Mouse (Mus musculus) lung, embryonic 16.5 days (tissue): ENCODE measurements around the gene Gapdhs. TPM values are rescaled to one million over a fixed set of nuclear protein-coding genes. Genes with fewer than 3 reads are reported as not detected.

Experiments used
- ATAC-seq: fragments of 200-750 bp; cut with Nextera tagmentation; 2 replicates; pipeline ENCODE4 v1.8.0; 2017; ENCODE audit warnings: low read depth, mild to moderate bottlenecking, moderate library complexity
- H3K27ac ChIP-seq: fragments of 300-500 bp; sonication (generic); 2 replicates; pipeline ENCODE4 v1.5.1; 2014; ENCODE audit warnings: mild to moderate bottlenecking, control low read depth, low read length
- H3K27me3 ChIP-seq: fragments of 300-500 bp; sonication (generic); 2 replicates; pipeline ENCODE4 v1.6.1; 2014; ENCODE audit warnings: low read depth, low read length, mixed read lengths; ENCODE audit not compliant: control insufficient read depth, insufficient read depth
- H3K36me3 ChIP-seq: fragments of 300-500 bp; sonication (generic); 2 replicates; pipeline ENCODE4 v1.6.1; 2014; ENCODE audit warnings: low read length; ENCODE audit not compliant: control insufficient read depth, insufficient read depth
- H3K4me1 ChIP-seq: fragments of 300-500 bp; sonication (generic); replicated peaks from 2 replicates; pipeline ENCODE4 v1.6.1; 2014; ENCODE audit warnings: low read length, mixed read lengths; ENCODE audit not compliant: control insufficient read depth, insufficient read depth
- H3K4me2 ChIP-seq: fragments of 300-500 bp; sonication (generic); 2 replicates; pipeline ENCODE4 v1.6.1; 2014; ENCODE audit warnings: low read depth, low read length, control low read depth
- H3K4me3 ChIP-seq: fragments of 300-500 bp; sonication (generic); 2 replicates; pipeline ENCODE4 v1.5.1; 2014; ENCODE audit warnings: mild to moderate bottlenecking, low read length, control low read depth
- H3K9ac ChIP-seq: fragments of 300-500 bp; sonication (generic); 2 replicates; pipeline ENCODE4 v1.6.1; 2014; ENCODE audit warnings: low read length, control low read depth
- H3K9me3 ChIP-seq: fragments of 300-500 bp; sonication (generic); 2 replicates; pipeline ENCODE4 v1.6.1; 2016; ENCODE audit warnings: low read length; ENCODE audit not compliant: control insufficient read depth
- WGBS: fragments of 180-500 bp; shearing (Covaris S2); extraction: QIAGEN DNeasy Blood & Tissue Kit; methylation state at CpG from one replicate; pipeline ENCODE4 v1.1.7; 2014; 5-methylcytosine and 5-hydroxymethylcytosine counted together
- polyA plus RNA-seq: library from polyadenylated mRNA; unstranded; fragments of >200 nt; fragmentation: Nextera tagmentation; extraction: Ambion mirVana; gene quantifications from 2 replicates; pipeline ENCODE4 v1.2.1, GENCODE M21; 2015

Gene Gapdhs
- polyA plus RNA-seq, 1 experiment from 2014 or later = 0.58 TPM

DNA sequence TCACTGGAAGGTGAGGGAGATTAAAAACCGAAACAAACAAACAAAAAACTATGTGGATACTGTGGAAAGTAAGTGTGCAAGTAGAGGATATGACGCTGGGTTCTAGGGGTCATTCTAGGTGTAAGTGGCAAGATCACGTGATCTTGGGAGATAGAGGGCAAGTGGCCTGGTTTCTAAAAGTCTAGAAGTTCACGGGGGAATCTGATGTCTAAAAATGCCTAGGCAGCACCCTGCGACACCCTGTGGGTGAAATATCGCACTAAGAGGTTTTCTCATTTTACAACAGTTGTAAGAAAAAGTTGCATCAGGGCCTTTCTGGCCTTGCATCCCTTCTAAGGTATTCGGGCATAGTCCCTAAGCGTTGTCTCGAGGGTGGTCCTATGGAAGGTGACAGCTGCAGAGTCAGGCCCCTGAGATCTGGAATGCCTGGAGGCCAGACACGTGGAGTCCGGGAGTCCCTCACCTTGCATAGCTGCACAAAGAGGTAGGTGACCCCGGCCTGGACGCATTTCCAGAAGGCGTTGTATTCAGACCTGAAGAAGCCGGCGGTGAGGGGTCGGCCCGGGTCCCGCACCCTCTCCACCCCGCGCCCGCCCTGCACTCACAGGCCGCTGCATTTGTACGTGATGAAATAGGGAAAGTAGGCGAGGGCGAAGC lies 14.6 kb downstream of the Gapdhs start:
- H3K4me1 ChIP-seq = peaks cover 11% of the 10 kb centered on the region
- no peaks in the 10 kb centered on the region for H3K27me3 ChIP-seq
- ATAC-seq = peak; percentile 41; the same call in 1 of the 2 replicates
- H3K4me3 ChIP-seq = peak overlapping the region; percentile 84
- H3K9me3 ChIP-seq = no peaks in the 10 kb centered on the region
- WGBS = 5% methylated on average over 26 of the region's 26 CpGs
- H3K9ac ChIP-seq = peak overlapping the region; percentile 90
- peak overlapping the region; percentile 42; the same call in 1 of the 2 replicates for H3K27ac ChIP-seq
- no peaks in the 10 kb centered on the region; the same call in 1 of the 2 replicates for H3K36me3 ChIP-seq
- peak overlapping the region; percentile 85 for H3K4me2 ChIP-seq

DNA sequence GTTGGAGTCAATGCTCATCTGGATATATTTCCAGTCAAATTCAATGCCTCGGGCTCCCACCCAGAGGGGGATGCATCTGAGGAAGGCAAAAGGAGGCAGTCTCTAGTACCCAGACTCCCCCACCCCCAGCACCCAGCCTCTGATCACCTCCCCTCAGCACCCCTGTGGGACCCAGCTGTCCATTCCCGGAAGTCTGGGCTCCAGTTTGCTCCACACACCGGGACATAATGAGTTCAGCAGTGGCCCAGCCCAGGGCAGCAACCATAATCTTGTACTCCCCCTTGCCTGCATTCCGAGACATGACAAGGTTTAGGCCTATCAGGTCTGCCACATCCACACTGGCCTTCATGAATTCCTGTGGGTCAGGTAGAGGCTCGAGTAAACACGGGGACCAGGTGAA lies 15.3 kb downstream of the Gapdhs start:
- no peak for ATAC-seq
- peak overlapping the region; percentile 84 for H3K4me3 ChIP-seq

DNA sequence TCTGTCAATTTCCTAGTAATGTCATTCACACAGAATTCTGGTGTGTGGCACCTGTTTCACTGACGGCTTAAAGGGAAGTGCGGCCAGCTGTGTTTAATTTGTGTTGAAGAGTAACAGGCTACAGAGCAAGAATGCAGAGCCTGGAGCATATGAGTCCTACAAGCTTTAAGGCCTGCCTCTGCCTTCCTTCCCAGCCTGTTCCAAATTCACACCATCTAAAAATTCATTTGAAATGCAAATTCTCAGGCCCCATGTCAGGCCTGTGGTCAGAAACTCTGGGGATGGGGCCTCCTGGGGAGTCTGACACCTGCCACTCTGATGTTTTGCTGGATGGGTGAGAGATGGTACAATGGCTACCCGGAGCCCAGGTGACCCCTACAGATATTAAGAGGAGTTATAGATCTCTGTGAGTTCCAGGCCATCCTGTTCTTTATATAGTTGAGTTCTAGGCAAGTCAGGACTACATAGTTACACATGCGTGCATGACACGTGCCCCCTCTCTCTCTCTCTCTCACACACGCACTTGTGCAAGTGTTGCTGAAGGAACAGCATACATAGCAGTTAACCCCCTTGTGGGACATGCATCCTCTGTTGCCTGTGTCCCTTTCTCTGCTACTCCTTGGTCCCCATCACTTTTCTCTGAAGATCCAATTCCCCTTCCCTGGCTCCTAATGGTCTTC lies 20.1 kb downstream of the Gapdhs start:
- ATAC-seq = no peak
- Histone ChIP-seq H3K4me2 (no peak overlapping the region), H3K4me3 (no peak overlapping the region), H3K27ac (no peak overlapping the region), H3K4me1 (peaks cover 2% of the 10 kb centered on the region; the same call in 1 of the 2 replicates), H3K9ac (no peak overlapping the region), H3K36me3 (no peaks in the 10 kb centered on the region; the same call in 1 of the 2 replicates), H3K27me3 (no peaks in the 10 kb centered on the region), H3K9me3 (no peaks in the 10 kb centered on the region)
- WGBS = 48% methylated on average over 6 of the region's 6 CpGs

More for the DNA sequence above, 15.3 kb downstream of the Gapdhs start:
- no peak overlapping the region for H3K27ac ChIP-seq
- peak overlapping the region; percentile 90 for H3K9ac ChIP-seq
- no peaks in the 10 kb centered on the region; the same call in 1 of the 2 replicates for H3K36me3 ChIP-seq
- peak overlapping the region; percentile 85 for H3K4me2 ChIP-seq
- no peaks in the 10 kb centered on the region for H3K9me3 ChIP-seq
- no peaks in the 10 kb centered on the region for H3K27me3 ChIP-seq
- 70% methylated on average over 6 of the region's 6 CpGs for WGBS
- H3K4me1 ChIP-seq = peaks cover 11% of the 10 kb centered on the region

DNA sequence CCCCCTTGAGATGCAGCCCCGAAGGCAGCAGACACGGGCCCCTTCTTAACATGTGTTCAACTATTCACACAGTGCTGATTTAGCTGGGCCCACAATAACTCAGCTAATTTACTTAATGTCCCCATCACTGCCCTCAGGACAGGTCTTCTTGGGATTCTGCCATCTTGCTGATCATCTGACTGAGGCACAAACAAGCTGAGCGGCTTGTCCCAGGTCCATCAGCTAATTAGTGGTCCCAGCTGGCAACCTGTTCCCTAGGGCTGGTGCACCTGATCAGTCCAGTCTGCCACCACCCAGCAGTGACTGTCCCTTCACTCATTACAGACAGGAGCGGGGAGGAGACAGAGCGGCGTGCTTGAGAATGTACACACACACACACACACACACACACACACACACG lies 22.2 kb downstream of the Gapdhs start:
- peaks cover 11% of the 10 kb centered on the region for H3K27me3 ChIP-seq
- peaks cover 2% of the 10 kb centered on the region; the same call in 1 of the 2 replicates for H3K4me1 ChIP-seq
- no peak for ATAC-seq
- H3K27ac ChIP-seq = no peak overlapping the region
- no peak overlapping the region for H3K9ac ChIP-seq
- no peaks in the 10 kb centered on the region for H3K36me3 ChIP-seq
- no peak overlapping the region for H3K4me2 ChIP-seq
- H3K9me3 ChIP-seq = no peaks in the 10 kb centered on the region
- WGBS = 84% methylated on average over 7 of the region's 7 CpGs
- no peak overlapping the region for H3K4me3 ChIP-seq

DNA sequence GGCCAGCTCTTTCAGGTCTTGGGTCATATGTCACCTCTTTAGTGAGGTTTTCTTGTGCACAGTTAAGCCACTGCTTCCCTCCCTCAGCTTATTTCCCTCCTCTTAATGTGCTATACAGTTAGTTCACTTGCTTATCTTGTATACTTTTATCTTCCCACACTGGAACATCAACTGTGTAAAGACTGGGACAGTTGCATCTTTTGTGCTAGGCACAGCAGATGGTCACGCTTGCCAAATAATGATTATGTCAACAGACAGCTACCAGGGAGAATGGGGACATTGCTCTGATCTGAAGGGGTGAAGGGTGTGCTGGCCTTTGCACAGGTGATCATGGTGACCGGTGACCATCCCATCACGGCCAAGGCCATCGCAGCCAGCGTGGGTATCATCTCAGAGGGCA lies 23.8 kb downstream of the Gapdhs start:
- Histone ChIP-seq H3K27ac (no peak overlapping the region), H3K27me3 (peaks cover 16% of the 10 kb centered on the region), H3K4me3 (no peak overlapping the region), H3K4me2 (no peak overlapping the region), H3K9ac (no peak overlapping the region), H3K4me1 (peaks cover 2% of the 10 kb centered on the region; the same call in 1 of the 2 replicates), H3K36me3 (no peaks in the 10 kb centered on the region), H3K9me3 (no peaks in the 10 kb centered on the region)
- WGBS = 86% methylated on average over 5 of the region's 5 CpGs
- no peak for ATAC-seq

DNA sequence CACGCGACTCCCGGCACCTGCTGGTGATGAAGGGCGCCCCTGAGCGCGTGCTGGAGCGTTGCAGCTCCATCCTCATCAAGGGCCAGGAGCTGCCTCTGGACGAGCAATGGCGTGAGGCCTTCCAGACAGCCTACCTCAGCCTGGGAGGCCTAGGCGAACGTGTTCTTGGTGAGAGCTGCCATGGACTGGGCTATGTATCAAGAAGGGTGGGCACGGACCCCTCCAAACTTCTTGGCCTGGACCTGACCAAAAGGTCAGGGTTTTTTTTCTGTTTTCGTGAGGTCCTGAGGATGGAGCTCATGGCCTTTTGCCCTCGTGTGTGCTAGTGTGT lies 25.8 kb downstream of the Gapdhs start:
- Histone ChIP-seq H3K27me3 (peaks cover 16% of the 10 kb centered on the region), H3K36me3 (no peaks in the 10 kb centered on the region), H3K9me3 (no peaks in the 10 kb centered on the region), H3K4me2 (peak overlapping the region; percentile 52), H3K4me1 (peaks cover 2% of the 10 kb centered on the region; the same call in 1 of the 2 replicates), H3K27ac (no peak overlapping the region), H3K9ac (peak overlapping the region; percentile 22; the same call in 1 of the 2 replicates), H3K4me3 (peak overlapping the region; percentile 38)
- no peak for ATAC-seq
- 12% methylated on average over 14 of the region's 14 CpGs for WGBS

DNA sequence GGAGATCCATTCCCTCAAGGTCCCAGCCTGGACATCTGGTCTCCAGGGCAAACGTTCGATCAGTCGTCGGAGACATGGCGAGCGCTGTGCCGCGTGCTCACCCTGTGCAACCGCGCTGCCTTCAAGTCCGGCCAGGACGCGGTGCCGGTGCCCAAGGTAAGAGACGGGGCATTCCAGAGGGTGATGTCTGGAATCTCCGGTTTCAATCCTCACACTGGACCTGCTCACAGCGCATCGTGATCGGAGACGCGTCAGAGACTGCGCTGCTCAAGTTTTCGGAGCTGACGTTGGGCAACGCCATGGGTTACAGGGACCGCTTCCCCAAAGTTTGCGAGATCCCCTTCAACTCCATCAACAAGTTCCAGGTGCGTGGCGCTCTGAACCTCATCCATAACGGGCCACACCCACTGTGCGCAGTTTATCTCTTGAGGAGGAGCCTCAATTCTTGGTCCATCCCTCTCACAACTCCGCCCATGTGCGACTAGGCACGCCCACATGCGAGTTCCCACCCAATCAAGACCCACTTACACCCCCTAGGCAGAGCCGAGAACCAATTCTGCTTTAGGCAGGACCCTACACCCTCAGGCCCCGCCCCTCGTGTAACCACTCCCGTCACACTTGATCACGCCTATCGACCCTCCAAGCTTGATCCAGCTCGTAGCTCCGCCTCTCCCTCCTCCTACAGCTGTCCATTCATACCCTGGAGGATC lies 26.3 kb downstream of the Gapdhs start:
- H3K4me3 ChIP-seq = peak overlapping the region; percentile 38
- WGBS = 2% methylated on average over 43 of the region's 43 CpGs

DNA sequence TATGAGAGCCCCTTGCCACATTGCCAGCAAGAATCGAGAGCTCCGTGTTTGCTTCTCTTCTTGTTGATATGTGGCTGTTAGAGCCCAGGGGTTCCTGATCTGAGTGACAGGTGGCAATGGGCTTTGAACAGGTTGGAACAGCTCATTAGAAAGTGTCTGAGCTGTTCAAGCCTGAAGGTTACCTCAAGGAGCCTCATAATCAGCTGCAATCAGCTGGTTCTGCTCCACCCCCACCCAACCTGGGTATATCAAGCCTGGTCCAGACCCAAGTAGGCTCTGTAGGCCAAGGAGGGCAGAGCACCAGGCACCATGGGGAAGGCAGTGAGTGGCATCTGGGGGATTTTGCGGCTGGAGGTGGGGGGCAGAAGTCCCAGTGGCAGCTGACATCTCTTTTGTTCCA lies 31.5 kb downstream of the Gapdhs start, which contains the start of gene Atp4a:
Gene Atp4a, plus strand, starts transcription at position 268 of the 400 bp plus-strand sequence.
- Histone ChIP-seq H3K9me3 (no peaks in the 10 kb centered on the region), H3K27me3 (peaks cover 10% of the 10 kb centered on the region), H3K36me3 (no peaks in the 10 kb centered on the region), H3K27ac (no peak within 1 kb of the TSS), H3K4me3 (no peak within 1 kb of the TSS), H3K9ac (no peak within 1 kb of the TSS), H3K4me1 (peaks cover 1% of the 10 kb centered on the region; the same call in 1 of the 2 replicates), H3K4me2 (no peak within 1 kb of the TSS)
- ATAC-seq = no peak
- 85% methylated on average over 3 of the region's 3 CpGs for WGBS

More for the DNA sequence above, 26.3 kb downstream of the Gapdhs start:
- no peak overlapping the region for H3K27ac ChIP-seq
- H3K4me2 ChIP-seq = peak overlapping the region; percentile 52
- H3K9ac ChIP-seq = peak overlapping the region; percentile 22; the same call in 1 of the 2 replicates
- no peaks in the 10 kb centered on the region for H3K36me3 ChIP-seq
- peak; percentile 93 for ATAC-seq
- H3K4me1 ChIP-seq = peaks cover 2% of the 10 kb centered on the region; the same call in 1 of the 2 replicates
- no peaks in the 10 kb centered on the region for H3K9me3 ChIP-seq
- peaks cover 16% of the 10 kb centered on the region for H3K27me3 ChIP-seq

DNA sequence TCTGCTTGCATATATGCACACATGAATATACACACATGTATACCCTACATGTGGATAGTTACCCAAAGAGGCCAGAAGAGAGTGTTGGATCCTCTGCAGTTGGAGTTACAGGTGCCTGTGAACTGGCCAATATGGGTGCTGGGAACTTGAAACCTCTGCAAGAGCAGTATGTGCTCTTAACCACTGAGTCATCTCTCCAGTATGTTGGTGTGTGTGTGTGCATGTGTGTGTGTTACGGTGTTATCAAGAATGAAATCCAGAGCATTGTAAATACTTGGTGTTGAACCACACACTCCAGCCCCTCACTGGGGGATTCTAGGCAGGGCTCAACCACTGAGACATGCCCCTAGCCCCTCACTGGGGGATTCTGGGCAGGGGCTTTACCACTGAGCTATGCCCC lies 36.0 kb downstream of the Gapdhs start:
- H3K4me1 ChIP-seq = no peaks in the 10 kb centered on the region; the same call in 1 of the 2 replicates
- H3K4me3 ChIP-seq = no peak overlapping the region
- WGBS = 67% methylated on average over 1 of the region's 1 CpGs
- no peaks in the 10 kb centered on the region for H3K9me3 ChIP-seq
- H3K27ac ChIP-seq = no peak overlapping the region
- no peaks in the 10 kb centered on the region for H3K36me3 ChIP-seq
- no peak overlapping the region for H3K9ac ChIP-seq
- H3K4me2 ChIP-seq = no peak overlapping the region
- H3K27me3 ChIP-seq = no peaks in the 10 kb centered on the region
- no peak for ATAC-seq
